Mouse (Mus musculus): ENCODE measurements around the gene Khsrp. TPM values are rescaled to one million over a fixed set of nuclear protein-coding genes. Genes with fewer than 3 reads are reported as not detected.

Gene Khsrp
- polyA plus RNA-seq (2014; fragmentation: Nextera tagmentation; extraction: Ambion mirVana), result 32.1 and 36.8 TPM in 2 replicates

DNA sequence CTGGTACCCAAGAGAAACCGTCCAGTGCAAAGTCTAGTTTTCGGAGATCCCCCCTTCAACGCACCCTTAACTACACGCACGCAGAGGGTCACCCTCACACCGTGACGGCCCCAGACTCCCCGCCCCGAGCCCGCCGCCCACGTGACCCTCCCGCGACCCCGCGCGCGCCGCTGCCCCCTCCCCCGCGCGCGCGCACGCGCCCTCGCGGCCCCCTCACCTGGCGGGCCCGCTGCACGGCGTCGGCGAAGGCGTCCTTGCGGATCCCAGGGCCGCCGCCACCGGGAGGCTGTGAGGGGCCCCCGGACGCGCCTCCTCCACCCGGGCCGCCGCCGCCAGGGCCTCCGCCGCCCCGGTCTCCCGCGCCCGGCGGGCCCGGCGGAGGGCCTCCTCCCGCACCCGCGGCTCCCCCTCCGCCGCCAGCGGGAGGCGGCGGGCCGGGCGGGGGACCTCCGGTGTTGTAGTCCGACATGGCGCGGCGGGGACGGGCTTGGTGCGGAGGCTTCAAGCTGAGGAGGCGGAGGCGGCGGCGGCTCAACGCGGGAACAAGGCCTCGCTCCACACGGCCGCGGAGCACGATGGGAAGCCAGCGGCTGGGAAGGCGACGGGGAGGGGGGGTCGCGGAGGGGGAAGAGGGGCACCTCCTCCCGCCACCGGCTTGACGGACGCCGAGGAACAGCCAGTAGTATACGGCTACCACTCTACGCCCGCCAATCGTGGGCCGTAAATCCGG is at the start of gene Khsrp:
TSS of gene Khsrp (minus strand) at position 592 of the 730 bp plus-strand sequence.
- Histone ChIP-seq H3K4me1 (ENCODE audit: control insufficient read depth, insufficient read depth, low read length) (peaks cover 12% of the 10 kb centered on the region), H3K9me3 (ENCODE audit: control insufficient read depth, low read length) (no peaks in the 10 kb centered on the region), H3K36me3 (ENCODE audit: control insufficient read depth, insufficient read depth, low read length) (peaks cover 16% of the 10 kb centered on the region), H3K27ac (ENCODE audit: low read depth, low read length) (peak within 1 kb of the TSS; percentile 94), H3K4me3 (ENCODE audit: low read depth, low read length) (peak within 1 kb of the TSS; percentile 91), H3K9ac (replicated peaks; ENCODE audit: low read depth, low read length) (peak within 1 kb of the TSS; percentile 99), H3K4me2 (ENCODE audit: low read depth, low read length) (peak within 1 kb of the TSS; percentile 99), H3K27me3 (ENCODE audit: control insufficient read depth, insufficient read depth, low read length) (no peaks in the 10 kb centered on the region; the same call in 1 of the 2 replicates)
- under 1% methylated on average over 48 of the region's 99 CpGs for WGBS
- no peak for ATAC-seq (ENCODE audit: low read depth)

DNA sequence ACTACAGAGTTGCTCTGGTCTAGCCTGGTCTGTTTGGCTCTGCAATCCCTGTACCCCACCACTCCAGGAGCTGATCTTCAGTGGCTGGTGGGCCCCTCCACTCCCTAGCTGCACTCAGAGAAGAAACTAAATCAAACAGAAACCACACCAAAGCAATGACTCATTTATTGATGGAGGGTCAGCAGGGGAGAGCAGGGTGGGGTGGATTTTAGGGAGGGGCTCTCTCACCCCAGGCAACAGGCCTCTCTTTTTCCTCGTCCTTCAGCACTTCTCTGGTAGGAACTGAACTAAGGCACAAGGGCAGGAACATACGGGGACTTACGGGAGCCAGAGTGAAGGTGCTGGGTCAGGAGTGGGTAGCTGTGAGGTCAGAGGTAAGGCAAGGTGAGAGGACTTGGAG is 48.6 kb upstream of the Khsrp start:
- no peak overlapping the region for H3K4me3 ChIP-seq (ENCODE audit: low read depth, low read length)
- H3K9me3 ChIP-seq (ENCODE audit: control insufficient read depth, low read length), result no peaks in the 10 kb centered on the region
- 77% methylated on average over 3 of the region's 3 CpGs for WGBS
- H3K27me3 ChIP-seq (ENCODE audit: control insufficient read depth, insufficient read depth, low read length), result no peaks in the 10 kb centered on the region
- H3K4me1 ChIP-seq (ENCODE audit: control insufficient read depth, insufficient read depth, low read length), result no peaks in the 10 kb centered on the region
- H3K9ac ChIP-seq (replicated peaks; ENCODE audit: low read depth, low read length), result no peak overlapping the region
- ATAC-seq (ENCODE audit: low read depth), result no peak
- no peak overlapping the region for H3K27ac ChIP-seq (ENCODE audit: low read depth, low read length)
- H3K36me3 ChIP-seq (ENCODE audit: control insufficient read depth, insufficient read depth, low read length), result peaks cover 23% of the 10 kb centered on the region
- H3K4me2 ChIP-seq (ENCODE audit: low read depth, low read length), result no peak overlapping the region

DNA sequence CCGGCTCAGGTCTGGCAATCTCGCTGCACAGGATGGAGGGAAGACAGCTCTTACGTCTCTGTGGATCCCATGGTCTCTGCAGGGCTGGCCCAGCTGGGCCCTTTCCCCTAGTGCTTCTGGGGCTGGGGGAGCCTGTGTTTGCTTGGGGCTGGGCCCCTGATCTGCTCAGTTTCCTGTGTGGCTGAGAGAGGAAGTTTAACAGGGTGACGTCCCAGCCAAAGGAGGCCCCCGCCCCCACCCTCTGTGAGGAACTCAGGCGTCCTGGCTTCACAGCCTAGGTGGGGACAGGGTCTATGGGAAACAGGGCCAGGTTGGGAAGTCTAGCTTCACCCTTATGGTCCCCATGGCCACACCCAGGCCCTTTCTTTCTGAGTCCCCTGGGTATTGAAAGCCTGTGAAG is 47.0 kb upstream of the Khsrp start, which contains the start of gene Dennd1c:
TSS of gene Dennd1c (minus strand) at position 179 of the 400 bp plus-strand sequence.
- Histone ChIP-seq H3K9ac (replicated peaks; ENCODE audit: low read depth, low read length) (no peak within 1 kb of the TSS), H3K36me3 (ENCODE audit: control insufficient read depth, insufficient read depth, low read length) (peaks cover 18% of the 10 kb centered on the region), H3K9me3 (ENCODE audit: control insufficient read depth, low read length) (no peaks in the 10 kb centered on the region), H3K27ac (ENCODE audit: low read depth, low read length) (no peak within 1 kb of the TSS), H3K4me2 (ENCODE audit: low read depth, low read length) (no peak within 1 kb of the TSS), H3K4me1 (ENCODE audit: control insufficient read depth, insufficient read depth, low read length) (no peaks in the 10 kb centered on the region), H3K4me3 (ENCODE audit: low read depth, low read length) (no peak within 1 kb of the TSS), H3K27me3 (ENCODE audit: control insufficient read depth, insufficient read depth, low read length) (no peaks in the 10 kb centered on the region)
- ATAC-seq (ENCODE audit: low read depth), result no peak
- 53% methylated on average over 6 of the region's 6 CpGs for WGBS

DNA sequence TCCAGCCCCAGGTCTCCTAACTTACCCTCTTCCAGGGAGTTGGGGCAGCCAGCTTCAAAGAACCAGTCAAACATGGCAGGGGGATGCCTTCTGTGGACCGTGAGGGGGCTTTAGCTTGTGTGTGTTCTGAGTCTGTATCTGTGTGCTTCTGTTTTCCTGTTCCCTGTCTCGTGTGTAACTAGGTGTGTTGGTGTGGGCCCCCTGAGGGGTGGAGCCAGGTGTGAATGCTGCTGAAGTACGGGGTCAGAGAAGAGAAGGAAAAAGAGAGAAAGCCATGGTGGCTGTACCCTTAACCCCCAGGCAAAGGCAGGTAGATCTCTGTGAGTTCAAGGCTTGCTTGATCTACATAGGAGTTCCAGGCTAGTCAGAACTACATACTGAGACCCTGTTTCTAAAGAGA is 45.6 kb upstream of the Khsrp start:
- Histone ChIP-seq H3K4me2 (ENCODE audit: low read depth, low read length) (no peak overlapping the region), H3K27me3 (ENCODE audit: control insufficient read depth, insufficient read depth, low read length) (no peaks in the 10 kb centered on the region), H3K27ac (ENCODE audit: low read depth, low read length) (no peak overlapping the region), H3K9me3 (ENCODE audit: control insufficient read depth, low read length) (no peaks in the 10 kb centered on the region), H3K4me3 (ENCODE audit: low read depth, low read length) (no peak overlapping the region), H3K36me3 (ENCODE audit: control insufficient read depth, insufficient read depth, low read length) (peaks cover 13% of the 10 kb centered on the region), H3K4me1 (ENCODE audit: control insufficient read depth, insufficient read depth, low read length) (no peaks in the 10 kb centered on the region), H3K9ac (replicated peaks; ENCODE audit: low read depth, low read length) (no peak overlapping the region)
- 73% methylated on average over 3 of the region's 3 CpGs for WGBS
- ATAC-seq (ENCODE audit: low read depth), result no peak

DNA sequence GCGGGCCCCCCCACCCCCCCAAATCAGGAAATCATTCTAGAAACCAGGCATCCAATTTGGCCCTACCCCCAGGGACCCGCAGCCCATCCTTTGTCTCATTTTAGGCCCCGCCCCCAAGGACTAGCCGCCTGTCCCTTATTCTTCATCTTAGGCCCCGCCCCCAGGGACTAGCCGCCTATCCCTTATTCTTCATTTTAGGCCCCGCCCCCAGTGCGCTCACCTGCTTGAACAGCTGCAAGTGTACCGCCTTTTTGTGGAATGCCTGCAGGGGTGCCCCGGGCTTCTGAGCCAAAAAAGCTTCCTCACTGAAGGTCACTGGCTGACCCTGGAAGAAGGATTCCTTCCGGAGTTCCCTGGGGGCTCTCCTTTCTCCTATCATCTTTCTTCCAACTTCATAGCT is 39.4 kb upstream of the Khsrp start:
- Histone ChIP-seq H3K27ac (ENCODE audit: low read depth, low read length) (no peak overlapping the region), H3K9me3 (ENCODE audit: control insufficient read depth, low read length) (no peaks in the 10 kb centered on the region), H3K4me2 (ENCODE audit: low read depth, low read length) (peak overlapping the region; percentile 3; the same call in 1 of the 2 replicates), H3K27me3 (ENCODE audit: control insufficient read depth, insufficient read depth, low read length) (no peaks in the 10 kb centered on the region), H3K4me3 (ENCODE audit: low read depth, low read length) (no peak overlapping the region), H3K4me1 (ENCODE audit: control insufficient read depth, insufficient read depth, low read length) (no peaks in the 10 kb centered on the region; the same call in 1 of the 2 replicates), H3K36me3 (ENCODE audit: control insufficient read depth, insufficient read depth, low read length) (no peaks in the 10 kb centered on the region), H3K9ac (replicated peaks; ENCODE audit: low read depth, low read length) (no peak overlapping the region)
- peak; percentile 47; the same call in 1 of the 2 replicates for ATAC-seq (ENCODE audit: low read depth)
- WGBS, result 4% methylated on average over 11 of the region's 11 CpGs

DNA sequence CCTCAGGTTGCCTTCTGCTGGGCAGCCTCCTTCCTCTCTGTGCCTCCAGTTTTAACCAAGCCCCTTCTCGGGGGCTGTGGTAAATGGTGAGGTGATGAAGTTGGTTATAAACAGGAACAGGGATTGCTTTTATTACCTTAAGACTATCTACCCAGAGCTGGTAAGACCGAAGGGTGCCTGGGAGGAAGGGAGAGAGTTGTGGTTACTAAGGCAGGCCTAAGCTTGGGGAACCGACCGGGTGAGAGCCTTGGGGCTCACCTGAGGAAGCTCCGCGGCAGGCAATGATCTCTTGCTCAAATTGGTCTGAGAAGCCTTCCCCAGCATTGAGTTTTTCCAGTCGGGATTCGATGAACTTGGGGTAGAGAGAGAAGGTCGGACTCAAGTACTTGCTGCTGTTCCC is 39.0 kb upstream of the Khsrp start:
- Histone ChIP-seq H3K27ac (ENCODE audit: low read depth, low read length) (no peak overlapping the region), H3K9ac (replicated peaks; ENCODE audit: low read depth, low read length) (no peak overlapping the region; the same call in 1 of the 2 replicates), H3K27me3 (ENCODE audit: control insufficient read depth, insufficient read depth, low read length) (no peaks in the 10 kb centered on the region), H3K4me2 (ENCODE audit: low read depth, low read length) (peak overlapping the region; percentile 3), H3K9me3 (ENCODE audit: control insufficient read depth, low read length) (no peaks in the 10 kb centered on the region), H3K4me3 (ENCODE audit: low read depth, low read length) (no peak overlapping the region; the same call in 1 of the 2 replicates), H3K4me1 (ENCODE audit: control insufficient read depth, insufficient read depth, low read length) (no peaks in the 10 kb centered on the region; the same call in 1 of the 2 replicates), H3K36me3 (ENCODE audit: control insufficient read depth, insufficient read depth, low read length) (no peaks in the 10 kb centered on the region)
- no peak for ATAC-seq (ENCODE audit: low read depth)
- WGBS, result 7% methylated on average over 9 of the region's 9 CpGs

DNA sequence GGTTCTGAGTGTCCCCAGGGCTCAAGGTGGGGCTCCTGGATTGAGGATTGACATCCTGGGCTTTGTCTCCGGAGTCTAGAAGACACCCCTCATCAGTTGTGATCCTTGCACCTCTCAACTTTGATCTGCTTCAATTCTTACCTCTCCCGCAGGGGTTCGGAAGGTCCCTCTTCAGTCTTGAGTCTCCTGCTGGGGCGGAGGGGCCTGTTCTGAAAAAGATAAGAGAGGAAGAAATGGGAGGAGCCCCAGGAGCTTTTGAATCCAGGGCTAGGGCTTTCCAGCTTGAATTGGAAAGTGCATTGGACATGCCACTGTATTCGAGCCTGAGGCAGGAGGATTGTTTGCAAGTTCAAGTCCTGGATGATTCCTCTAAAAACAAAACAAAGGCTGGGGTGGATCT is 35.6 kb upstream of the Khsrp start:
- 70% methylated on average over 5 of the region's 5 CpGs for WGBS
- Histone ChIP-seq H3K36me3 (ENCODE audit: control insufficient read depth, insufficient read depth, low read length) (no peaks in the 10 kb centered on the region), H3K27ac (ENCODE audit: low read depth, low read length) (no peak overlapping the region), H3K9ac (replicated peaks; ENCODE audit: low read depth, low read length) (no peak overlapping the region), H3K9me3 (ENCODE audit: control insufficient read depth, low read length) (no peaks in the 10 kb centered on the region), H3K4me3 (ENCODE audit: low read depth, low read length) (no peak overlapping the region), H3K4me1 (ENCODE audit: control insufficient read depth, insufficient read depth, low read length) (peaks cover 4% of the 10 kb centered on the region; the same call in 1 of the 2 replicates), H3K4me2 (ENCODE audit: low read depth, low read length) (no peak overlapping the region), H3K27me3 (ENCODE audit: control insufficient read depth, insufficient read depth, low read length) (peaks cover 15% of the 10 kb centered on the region)
- no peak for ATAC-seq (ENCODE audit: low read depth)

DNA sequence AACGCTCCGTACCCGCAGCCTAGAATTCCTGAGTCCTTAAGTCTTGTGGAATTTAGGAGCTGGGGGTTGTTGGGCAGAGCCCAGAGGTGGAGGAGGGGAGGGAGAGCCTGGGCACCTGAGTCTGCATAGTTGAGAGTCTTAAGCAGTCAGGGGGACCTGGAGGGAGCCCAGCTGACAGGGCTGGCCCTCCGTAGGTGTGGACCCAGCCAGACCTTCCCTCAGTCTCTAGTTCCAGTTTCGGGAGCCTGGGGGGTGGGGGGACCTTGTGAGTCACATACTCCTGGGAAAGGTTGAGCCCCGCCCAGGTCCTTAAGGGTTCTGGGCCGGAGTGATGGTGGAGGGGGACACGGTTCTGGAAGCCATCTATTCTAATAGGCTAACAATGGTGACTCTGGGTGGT is 31.7 kb upstream of the Khsrp start:
- no peak for ATAC-seq (ENCODE audit: low read depth)
- no peak overlapping the region for H3K9ac ChIP-seq (replicated peaks; ENCODE audit: low read depth, low read length)
- H3K36me3 ChIP-seq (ENCODE audit: control insufficient read depth, insufficient read depth, low read length), result no peaks in the 10 kb centered on the region
- H3K9me3 ChIP-seq (ENCODE audit: control insufficient read depth, low read length), result no peaks in the 10 kb centered on the region
- peaks cover 8% of the 10 kb centered on the region; the same call in 1 of the 2 replicates for H3K4me1 ChIP-seq (ENCODE audit: control insufficient read depth, insufficient read depth, low read length)
- no peak overlapping the region for H3K4me2 ChIP-seq (ENCODE audit: low read depth, low read length)
- no peak overlapping the region for H3K4me3 ChIP-seq (ENCODE audit: low read depth, low read length)
- 5% methylated on average over 8 of the region's 8 CpGs for WGBS
- H3K27ac ChIP-seq (ENCODE audit: low read depth, low read length), result no peak overlapping the region
- H3K27me3 ChIP-seq (ENCODE audit: control insufficient read depth, insufficient read depth, low read length), result peaks cover 23% of the 10 kb centered on the region

DNA sequence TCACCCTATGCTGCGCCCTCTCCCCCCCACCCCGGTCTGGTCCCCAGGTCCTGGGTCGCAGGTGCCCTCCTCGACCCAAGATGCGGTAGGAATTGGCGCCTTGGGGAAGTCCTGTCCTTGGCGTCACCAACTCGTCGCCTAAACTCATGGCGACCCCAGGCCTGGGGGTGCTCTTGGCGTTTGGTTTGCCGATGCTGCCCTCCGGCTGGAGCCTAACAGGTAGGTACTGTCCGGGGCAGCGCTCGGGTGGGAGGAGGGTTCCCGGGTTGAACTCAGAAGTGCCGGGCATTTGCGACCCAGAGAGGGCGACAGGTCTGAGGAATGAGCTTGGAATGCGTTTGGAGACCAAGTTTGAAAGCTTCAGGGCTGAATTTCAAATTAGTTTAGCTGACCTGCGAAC is 31.2 kb upstream of the Khsrp start:
- Histone ChIP-seq H3K4me3 (ENCODE audit: low read depth, low read length) (0 out of 2 replicates have a peak overlapping the region, but pooled peaks have one; percentile 25), H3K27ac (ENCODE audit: low read depth, low read length) (no peak overlapping the region), H3K27me3 (ENCODE audit: control insufficient read depth, insufficient read depth, low read length) (peaks cover 23% of the 10 kb centered on the region), H3K4me1 (ENCODE audit: control insufficient read depth, insufficient read depth, low read length) (peaks cover 8% of the 10 kb centered on the region; the same call in 1 of the 2 replicates), H3K9me3 (ENCODE audit: control insufficient read depth, low read length) (no peaks in the 10 kb centered on the region), H3K36me3 (ENCODE audit: control insufficient read depth, insufficient read depth, low read length) (no peaks in the 10 kb centered on the region), H3K9ac (replicated peaks; ENCODE audit: low read depth, low read length) (no peak overlapping the region), H3K4me2 (ENCODE audit: low read depth, low read length) (0 out of 2 replicates have a peak overlapping the region, but pooled peaks have one; percentile 35)
- under 1% methylated on average over 22 of the region's 22 CpGs for WGBS
- ATAC-seq (ENCODE audit: low read depth), result no peak
